Mouse (Mus musculus): ENCODE results near the gene Abhd17a. TPM values are rescaled to one million over a fixed set of nuclear protein-coding genes. Genes with fewer than 3 reads are reported as not detected.
A peak's percentile ranks its signal among the peaks of the same experiment; 100 is the strongest.

The Abhd17a gene
- polyA plus RNA-seq, 1 experiment: 35.8 TPM

DNA sequence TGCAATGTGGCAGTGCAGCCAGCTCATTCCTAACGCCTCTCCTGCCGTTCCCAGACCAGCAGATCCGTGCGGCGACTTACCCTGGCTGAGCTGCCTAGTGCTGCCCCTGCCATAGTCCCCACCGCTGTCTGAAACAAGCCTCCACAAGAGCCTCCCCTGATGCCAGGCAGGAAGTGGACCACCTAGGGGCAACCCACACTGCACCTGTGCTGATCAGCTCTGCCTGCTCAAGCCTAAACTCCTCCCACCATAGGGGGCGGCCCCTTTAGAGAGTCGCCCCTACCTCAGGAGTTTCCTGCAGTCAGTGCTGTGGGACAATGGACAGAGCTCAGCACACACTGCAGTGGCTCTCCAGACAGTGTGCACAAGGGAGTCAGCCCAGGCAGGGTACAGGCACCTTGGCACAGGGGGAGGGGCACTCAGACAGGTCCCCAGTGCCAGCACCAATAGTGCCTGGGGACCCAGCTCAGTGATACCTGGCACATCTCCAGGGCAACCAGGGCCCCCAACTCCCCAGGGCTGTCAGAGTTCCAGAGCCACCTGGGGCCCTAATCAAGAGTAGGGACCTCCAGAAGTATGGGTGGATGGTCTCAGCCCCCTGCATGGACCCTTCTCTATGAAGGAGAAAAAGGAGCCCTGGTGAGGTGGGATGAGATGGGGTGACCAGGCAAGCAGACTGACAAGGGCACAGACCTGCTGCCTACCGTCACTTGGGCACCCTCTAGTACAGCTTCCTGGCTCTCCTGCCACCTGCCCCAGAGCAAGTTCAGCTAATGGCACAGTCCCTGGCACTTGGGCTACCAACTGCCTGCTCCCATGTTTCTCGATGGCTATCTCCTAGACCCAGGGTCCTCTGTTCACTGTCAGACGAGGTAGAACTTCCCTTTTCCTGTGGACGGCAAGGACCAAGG lies 5.2 kb downstream of the Abhd17a start:
- TF ChIP-seq POLR2A (IDR thresholded peaks at IDR 0.05; ENCODE audit: insufficient read depth, low read length): no peak
- TF ChIP-seq CTCF (IDR thresholded peaks at IDR 0.05; ENCODE audit: low read depth, low read length): no peak
- TF ChIP-seq EP300 (IDR thresholded peaks at IDR 0.05; ENCODE audit: insufficient read depth, low read depth, low read length): no peak
- no peaks in the 10 kb centered on the region for H3K27me3 ChIP-seq (ENCODE audit: control insufficient read depth, insufficient read depth, low read length, poor library complexity, severe bottlenecking)
- no peak overlapping the region for H3K9ac ChIP-seq (ENCODE audit: low read depth, poor library complexity, severe bottlenecking)
- H3K27ac ChIP-seq (ENCODE audit: insufficient read depth, low read length): no peak overlapping the region
- H3K36me3 ChIP-seq (ENCODE audit: control insufficient read depth, insufficient read depth, low read length, poor library complexity, severe bottlenecking): no peaks in the 10 kb centered on the region
- no peaks in the 10 kb centered on the region for H3K9me3 ChIP-seq (replicated peaks; ENCODE audit: control insufficient read depth, insufficient read depth, low read length, poor library complexity, severe bottlenecking)
- H3K4me1 ChIP-seq (ENCODE audit: control insufficient read depth, insufficient read depth, low read length): peaks cover 6% of the 10 kb centered on the region
- 0 out of 2 replicates have a peak overlapping the region, but pooled peaks have one; percentile 8 for H3K4me3 ChIP-seq (ENCODE audit: low read depth, low read length)

GRCm38 (mm10) chr10:80584045-80584488 lies 6.1 kb downstream of the Abhd17a start:
- no peak for TF ChIP-seq POLR2A (IDR thresholded peaks at IDR 0.05; ENCODE audit: insufficient read depth, low read length)
- no peak for TF ChIP-seq EP300 (IDR thresholded peaks at IDR 0.05; ENCODE audit: insufficient read depth, low read depth, low read length)
- no peak for TF ChIP-seq CTCF (IDR thresholded peaks at IDR 0.05; ENCODE audit: low read depth, low read length)
- no peak overlapping the region for H3K27ac ChIP-seq (ENCODE audit: insufficient read depth, low read length)
- H3K9ac ChIP-seq (ENCODE audit: low read depth, poor library complexity, severe bottlenecking): no peak overlapping the region
- no peaks in the 10 kb centered on the region for H3K9me3 ChIP-seq (replicated peaks; ENCODE audit: control insufficient read depth, insufficient read depth, low read length, poor library complexity, severe bottlenecking)
- H3K36me3 ChIP-seq (ENCODE audit: control insufficient read depth, insufficient read depth, low read length, poor library complexity, severe bottlenecking): no peaks in the 10 kb centered on the region
- peaks cover 3% of the 10 kb centered on the region for H3K4me1 ChIP-seq (ENCODE audit: control insufficient read depth, insufficient read depth, low read length)
- peak overlapping the region; percentile 16; the same call in 1 of the 2 replicates for H3K4me3 ChIP-seq (ENCODE audit: low read depth, low read length)
- H3K27me3 ChIP-seq (ENCODE audit: control insufficient read depth, insufficient read depth, low read length, poor library complexity, severe bottlenecking): no peaks in the 10 kb centered on the region

DNA sequence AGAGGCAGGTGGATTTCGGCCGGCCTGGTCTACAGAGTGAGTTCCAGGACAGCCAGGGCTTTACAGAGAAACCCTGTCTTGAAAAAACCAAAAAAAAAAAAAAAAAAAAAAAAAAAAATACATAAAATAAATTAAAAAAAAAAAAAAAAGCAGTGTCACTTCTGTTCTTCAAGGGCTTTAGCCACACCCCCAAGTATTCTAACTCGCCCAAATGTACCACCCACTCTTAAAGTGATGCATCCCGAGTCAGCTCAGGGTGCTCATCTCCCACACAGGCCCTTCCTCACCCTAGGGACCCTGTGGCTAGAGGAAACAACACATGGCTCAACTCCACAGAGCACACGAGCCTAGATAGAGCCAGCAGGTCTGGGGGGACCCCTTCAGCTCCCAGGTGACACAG lies 7.1 kb downstream of the Abhd17a start:
- Histone ChIP-seq H3K27me3 (ENCODE audit: control insufficient read depth, insufficient read depth, low read length, poor library complexity, severe bottlenecking) (no peaks in the 10 kb centered on the region), H3K27ac (ENCODE audit: insufficient read depth, low read length) (no peak overlapping the region), H3K9ac (ENCODE audit: low read depth, poor library complexity, severe bottlenecking) (no peak overlapping the region), H3K4me3 (ENCODE audit: low read depth, low read length) (no peak overlapping the region), H3K4me1 (ENCODE audit: control insufficient read depth, insufficient read depth, low read length) (no peaks in the 10 kb centered on the region), H3K36me3 (ENCODE audit: control insufficient read depth, insufficient read depth, low read length, poor library complexity, severe bottlenecking) (no peaks in the 10 kb centered on the region), H3K9me3 (replicated peaks; ENCODE audit: control insufficient read depth, insufficient read depth, low read length, poor library complexity, severe bottlenecking) (no peaks in the 10 kb centered on the region)
- TF ChIP-seq CTCF (IDR thresholded peaks at IDR 0.05; ENCODE audit: low read depth, low read length) (no peak), POLR2A (IDR thresholded peaks at IDR 0.05; ENCODE audit: insufficient read depth, low read length) (no peak), EP300 (IDR thresholded peaks at IDR 0.05; ENCODE audit: insufficient read depth, low read depth, low read length) (no peak)

GRCm38 (mm10) chr10:80578911-80579310 lies 11.2 kb downstream of the Abhd17a start:
- Histone ChIP-seq H3K4me1 (ENCODE audit: control insufficient read depth, insufficient read depth, low read length) (peaks cover 5% of the 10 kb centered on the region), H3K9ac (ENCODE audit: low read depth, poor library complexity, severe bottlenecking) (peak overlapping the region; percentile 94)

GRCm38 (mm10) chr10:80578131-80578750 lies 11.9 kb downstream of the Abhd17a start:
- peak overlapping the region; percentile 94 for H3K9ac ChIP-seq (ENCODE audit: low read depth, poor library complexity, severe bottlenecking)
- peak overlapping the region; percentile 94 for H3K27ac ChIP-seq (ENCODE audit: insufficient read depth, low read length)
- peak; percentile 71 for TF ChIP-seq CTCF (IDR thresholded peaks at IDR 0.05; ENCODE audit: low read depth, low read length)
- 0 out of 2 replicates have a peak, but pooled peaks have one; percentile 13 for TF ChIP-seq EP300 (IDR thresholded peaks at IDR 0.05; ENCODE audit: insufficient read depth, low read depth, low read length)
- TF ChIP-seq POLR2A (IDR thresholded peaks at IDR 0.05; ENCODE audit: insufficient read depth, low read length): peak; percentile 56
- H3K4me3 ChIP-seq (ENCODE audit: low read depth, low read length): peak overlapping the region; percentile 77
- no peaks in the 10 kb centered on the region for H3K27me3 ChIP-seq (ENCODE audit: control insufficient read depth, insufficient read depth, low read length, poor library complexity, severe bottlenecking)
- peaks cover 7% of the 10 kb centered on the region for H3K4me1 ChIP-seq (ENCODE audit: control insufficient read depth, insufficient read depth, low read length)
- no peaks in the 10 kb centered on the region for H3K36me3 ChIP-seq (ENCODE audit: control insufficient read depth, insufficient read depth, low read length, poor library complexity, severe bottlenecking)
- H3K9me3 ChIP-seq (replicated peaks; ENCODE audit: control insufficient read depth, insufficient read depth, low read length, poor library complexity, severe bottlenecking): no peaks in the 10 kb centered on the region

More at GRCm38 (mm10) chr10:80578911-80579310, 11.2 kb downstream of the Abhd17a start:
- Histone ChIP-seq H3K27me3 (ENCODE audit: control insufficient read depth, insufficient read depth, low read length, poor library complexity, severe bottlenecking) (no peaks in the 10 kb centered on the region), H3K27ac (ENCODE audit: insufficient read depth, low read length) (peak overlapping the region; percentile 71), H3K36me3 (ENCODE audit: control insufficient read depth, insufficient read depth, low read length, poor library complexity, severe bottlenecking) (no peaks in the 10 kb centered on the region), H3K9me3 (replicated peaks; ENCODE audit: control insufficient read depth, insufficient read depth, low read length, poor library complexity, severe bottlenecking) (no peaks in the 10 kb centered on the region), H3K4me3 (ENCODE audit: low read depth, low read length) (peak overlapping the region; percentile 61)
- TF ChIP-seq EP300 (IDR thresholded peaks at IDR 0.05; ENCODE audit: insufficient read depth, low read depth, low read length) (no peak), CTCF (IDR thresholded peaks at IDR 0.05; ENCODE audit: low read depth, low read length) (peak; percentile 55), POLR2A (IDR thresholded peaks at IDR 0.05; ENCODE audit: insufficient read depth, low read length) (no peak)

Measured in ES-Bruce4 (cell line).